Mouse (Mus musculus): ENCODE results near the gene St7. TPM values are rescaled to one million over a fixed set of nuclear protein-coding genes. Genes with fewer than 3 reads are reported as not detected.

Gene St7
- total RNA-seq, 2 experiments from 2014 or later = 30.0 to 45.5 TPM

GRCm38 (mm10) chr6:17718978-17719377 lies 26.2 kb downstream of the St7 start:
- ATAC-seq (replicated peaks; ENCODE audit: poor library complexity, severe bottlenecking) = no peak

GRCm38 (mm10) chr6:17719423-17719822 lies 26.7 kb downstream of the St7 start:
- ATAC-seq (replicated peaks; ENCODE audit: poor library complexity, severe bottlenecking) = no peak

DNA sequence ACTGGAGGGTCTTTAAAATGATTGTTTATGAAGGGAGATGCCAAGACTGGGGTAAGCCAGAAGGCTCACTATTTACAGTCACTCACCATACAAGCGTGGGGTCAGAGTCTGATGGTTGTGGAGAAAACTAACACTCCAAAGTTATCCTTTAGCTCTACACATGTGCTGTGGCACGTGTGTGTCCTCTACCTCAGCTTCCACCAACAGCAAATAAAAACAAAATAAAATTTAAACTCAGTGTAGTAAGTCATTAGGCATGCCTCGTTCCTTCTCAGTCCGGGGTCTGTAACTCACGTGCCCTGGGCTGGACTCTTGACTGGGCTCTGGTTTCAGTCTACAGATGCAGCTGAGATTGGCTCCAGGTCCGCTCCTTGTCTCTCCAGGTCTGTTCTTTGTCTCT lies 27.3 kb downstream of the St7 start:
- no peak for ATAC-seq (replicated peaks; ENCODE audit: poor library complexity, severe bottlenecking)

DNA sequence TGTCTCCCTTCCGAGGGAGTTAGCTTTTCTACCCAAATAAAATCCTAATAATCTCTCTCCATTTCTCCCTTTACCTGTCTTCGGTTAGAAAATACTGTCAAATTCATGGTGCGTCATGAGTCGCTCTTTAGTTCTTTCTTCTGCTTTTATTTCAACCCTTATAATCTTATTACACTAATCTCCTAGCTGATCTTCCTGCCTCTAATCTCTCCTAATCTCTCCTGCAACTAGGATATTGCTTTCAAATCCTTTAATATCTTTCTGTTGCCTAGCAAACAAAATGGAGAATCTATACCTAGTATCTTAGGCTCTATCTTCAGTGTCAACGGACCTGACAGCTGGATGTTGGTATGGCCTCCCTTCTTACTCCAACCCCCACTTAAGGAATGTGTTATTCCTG lies 29.0 kb downstream of the St7 start:
- no peak for ATAC-seq (replicated peaks; ENCODE audit: poor library complexity, severe bottlenecking)

- peak; percentile 74 for ATAC-seq (replicated peaks; ENCODE audit: poor library complexity, severe bottlenecking)
Measured at GRCm38 (mm10) chr6:17725841-17726460, 33.2 kb downstream of the St7 start.

DNA sequence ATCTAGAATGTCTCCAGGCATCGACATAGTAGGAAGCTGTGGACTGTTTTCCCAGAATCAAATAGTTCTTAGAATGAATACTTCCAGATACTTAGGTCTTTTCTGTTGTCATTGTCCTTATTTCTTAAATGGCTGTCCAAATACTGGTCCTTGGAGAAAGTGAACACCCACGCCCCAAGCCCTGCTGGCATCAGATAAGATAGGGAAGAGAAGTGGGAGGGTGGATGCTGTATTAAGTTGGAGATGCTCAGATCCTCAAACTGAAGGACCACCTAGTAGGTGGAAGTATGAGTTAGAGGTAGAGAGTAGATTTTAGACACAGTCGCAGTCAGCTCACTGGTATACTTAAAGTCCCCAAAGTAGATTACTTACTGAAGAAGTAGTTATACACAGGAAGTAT lies 34.5 kb downstream of the St7 start:
- no peak for ATAC-seq (replicated peaks; ENCODE audit: poor library complexity, severe bottlenecking)

- ATAC-seq (replicated peaks; ENCODE audit: poor library complexity, severe bottlenecking) = peak; percentile 54
Measured at GRCm38 (mm10) chr6:17727891-17728790, 35.4 kb downstream of the St7 start.

GRCm38 (mm10) chr6:17730122-17730521 lies 37.4 kb downstream of the St7 start:
- ATAC-seq (replicated peaks; ENCODE audit: poor library complexity, severe bottlenecking) = no peak

DNA sequence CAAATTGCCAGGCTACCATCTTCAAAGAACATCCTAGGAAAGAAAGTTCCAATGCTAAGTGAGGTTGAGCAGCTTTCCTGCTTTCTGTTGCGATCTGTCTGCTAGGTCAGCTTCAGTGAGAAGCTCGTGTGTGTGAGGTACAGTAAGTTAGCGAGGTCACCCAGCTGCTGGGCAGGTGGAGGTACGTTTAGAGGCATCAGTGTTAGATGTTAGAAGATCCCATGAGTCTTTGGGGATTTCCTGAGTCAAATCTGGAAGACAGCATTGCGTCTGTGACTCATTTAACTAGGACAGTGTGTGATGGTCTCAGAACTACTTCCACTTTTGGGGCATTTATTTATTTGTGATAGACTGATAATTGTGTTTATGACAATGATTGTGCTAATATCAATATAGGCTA lies 39.0 kb downstream of the St7 start:
- no peak for ATAC-seq (replicated peaks; ENCODE audit: poor library complexity, severe bottlenecking)

DNA sequence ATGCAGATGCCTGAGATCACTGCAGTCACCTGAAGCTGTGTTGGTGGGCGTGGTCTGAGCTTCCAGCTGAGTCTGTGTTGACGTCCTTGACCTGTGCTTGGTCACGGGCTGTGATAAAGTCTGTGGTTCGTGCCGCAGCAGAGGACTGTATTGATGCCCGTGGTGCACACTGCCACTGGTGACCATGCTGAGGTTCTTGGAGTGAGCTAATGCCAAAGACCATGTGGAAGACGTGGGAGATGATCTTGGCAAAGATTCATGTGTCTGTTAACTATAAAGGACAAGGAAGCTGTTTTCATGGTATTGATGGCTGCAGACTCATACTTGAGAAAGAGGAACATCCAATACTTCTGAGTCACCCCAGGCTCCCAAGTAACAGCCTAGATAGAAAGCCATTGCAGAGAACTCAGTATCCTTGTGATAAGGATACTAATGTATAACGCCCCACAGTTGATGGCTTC lies 41.2 kb downstream of the St7 start:
- peak; percentile 80 for ATAC-seq (replicated peaks; ENCODE audit: poor library complexity, severe bottlenecking)

DNA sequence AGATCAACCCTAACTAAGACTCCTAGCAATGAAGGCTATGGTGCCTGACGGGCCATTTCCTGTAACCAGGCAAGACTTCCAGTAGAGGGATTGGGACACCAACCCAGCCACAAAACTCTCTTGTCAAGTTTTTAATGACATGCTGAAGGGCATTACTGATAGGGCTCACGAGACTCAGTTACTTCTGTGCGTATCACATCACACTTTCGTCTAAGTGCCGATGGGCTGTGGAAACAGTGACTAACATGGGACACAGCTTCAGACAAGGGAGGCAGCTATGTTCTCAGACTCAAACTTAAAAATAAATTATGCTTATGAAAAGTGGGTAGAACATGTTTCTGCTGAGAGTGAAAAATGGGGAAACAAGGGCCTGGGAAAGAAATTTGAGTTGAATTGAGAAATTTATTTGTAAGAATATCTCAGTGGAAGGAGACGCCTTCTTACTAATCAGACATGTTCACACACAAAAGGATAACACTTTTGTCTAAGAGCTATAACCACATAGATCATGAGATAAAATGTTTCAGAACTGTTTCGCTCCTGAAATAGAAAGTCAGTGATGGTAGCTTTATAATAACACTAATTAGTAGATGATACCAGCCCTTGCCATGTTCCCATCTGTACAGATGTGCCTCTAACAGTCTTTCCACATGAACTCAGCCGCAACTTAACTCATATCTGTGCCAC lies 44.7 kb downstream of the St7 start:
- ATAC-seq (replicated peaks; ENCODE audit: poor library complexity, severe bottlenecking) = peak; percentile 36

DNA sequence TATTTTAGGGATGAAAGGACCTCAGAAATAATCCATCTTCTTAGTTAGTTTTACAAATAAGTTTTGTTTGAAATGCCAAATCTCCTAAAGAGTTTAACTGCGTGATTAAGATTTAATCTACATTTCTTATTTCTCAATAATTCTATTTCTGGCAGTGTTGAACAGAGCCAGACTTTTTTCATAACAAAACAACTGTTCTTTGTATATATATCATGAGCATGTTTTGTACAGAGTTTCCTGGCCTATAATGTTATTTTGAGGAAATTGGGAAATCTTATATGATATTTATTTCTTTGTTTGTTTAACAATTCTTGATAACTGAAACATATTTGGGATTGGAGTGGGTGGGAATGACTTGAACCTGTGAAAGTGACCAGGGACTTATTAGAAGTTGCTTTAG lies 47.4 kb downstream of the St7 start:
- ATAC-seq (replicated peaks; ENCODE audit: poor library complexity, severe bottlenecking) = no peak

- peak; percentile 28; the same call in 1 of the 2 replicates for ATAC-seq (replicated peaks; ENCODE audit: poor library complexity, severe bottlenecking)
Measured at GRCm38 (mm10) chr6:17741639-17742038, 48.9 kb downstream of the St7 start.

GRCm38 (mm10) chr6:17742209-17742608 lies 49.5 kb downstream of the St7 start:
- ATAC-seq (replicated peaks; ENCODE audit: poor library complexity, severe bottlenecking) = peak; percentile 48

GRCm38 (mm10) chr6:17743325-17743724 lies 50.6 kb downstream of the St7 start:
- ATAC-seq (replicated peaks; ENCODE audit: poor library complexity, severe bottlenecking) = no peak

DNA sequence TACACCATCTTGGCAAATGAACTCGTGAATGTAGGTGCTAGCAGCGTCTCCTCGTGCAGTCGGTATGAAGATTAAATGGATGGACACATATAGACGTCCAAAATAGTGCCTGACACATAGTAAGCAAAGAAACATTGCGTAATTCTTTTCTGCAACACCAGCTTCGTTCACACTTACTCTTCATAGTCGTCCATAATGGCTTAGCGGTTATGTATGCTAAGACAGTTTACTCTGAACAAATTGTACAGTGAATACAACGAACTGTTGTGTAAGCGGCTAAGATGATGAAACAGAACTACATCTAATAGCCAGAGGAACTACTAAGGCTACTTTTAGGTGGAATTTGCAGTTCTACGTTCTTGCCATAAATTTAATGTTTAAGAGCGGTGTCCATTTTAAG lies 55.0 kb downstream of the St7 start:
- peak; percentile 76 for ATAC-seq (replicated peaks; ENCODE audit: poor library complexity, severe bottlenecking)

DNA sequence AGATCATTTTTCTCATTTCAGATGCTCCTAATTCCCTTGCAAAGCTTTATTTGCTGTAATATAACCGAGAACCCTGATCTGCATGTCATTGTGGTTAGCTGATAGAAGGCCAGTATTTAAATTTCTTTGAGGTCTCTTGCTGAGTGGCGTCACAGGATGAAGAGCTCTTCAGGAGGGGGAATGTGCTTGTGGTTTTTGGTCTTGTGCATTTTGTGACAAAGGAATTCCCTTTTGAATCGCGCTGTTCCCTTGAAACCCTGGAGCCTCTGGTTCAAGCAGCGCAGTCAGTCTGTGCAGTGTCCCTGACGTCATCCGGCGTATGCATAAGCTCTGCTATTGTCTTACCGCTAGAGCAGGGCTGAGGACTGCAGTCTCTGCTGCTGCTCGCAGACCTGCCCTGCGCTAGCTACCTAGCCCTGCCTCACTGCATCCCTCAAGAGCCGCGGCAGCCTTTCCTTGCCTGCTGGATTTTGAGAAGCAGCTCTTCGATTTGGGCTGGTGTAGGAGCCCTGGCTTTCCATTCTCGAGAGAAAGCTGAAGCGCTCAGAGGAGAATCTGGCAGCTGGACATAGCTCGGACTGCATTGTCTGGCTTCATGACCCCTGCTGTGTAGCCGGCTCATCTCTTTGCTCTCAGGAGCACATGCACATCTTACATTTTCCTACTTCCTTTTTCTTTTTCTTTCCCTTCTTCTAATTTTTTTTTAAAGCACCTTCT lies 56.3 kb downstream of the St7 start:
- ATAC-seq (replicated peaks; ENCODE audit: poor library complexity, severe bottlenecking) = peak; percentile 83

- ATAC-seq (replicated peaks; ENCODE audit: poor library complexity, severe bottlenecking) = 0 out of 2 replicates have a peak, but pooled peaks have one; percentile 1
Measured at GRCm38 (mm10) chr6:17749596-17749995, 56.9 kb downstream of the St7 start.

- no peak for ATAC-seq (replicated peaks; ENCODE audit: poor library complexity, severe bottlenecking)
Measured at GRCm38 (mm10) chr6:17750041-17750660, 57.4 kb downstream of the St7 start.

GRCm38 (mm10) chr6:17750957-17751356 lies 58.2 kb downstream of the St7 start:
- ATAC-seq (replicated peaks; ENCODE audit: poor library complexity, severe bottlenecking) = no peak

All from granulocyte monocyte progenitor cell, adult 5-6 weeks (primary cell).